Mouse (Mus musculus): ENCODE measurements around the gene Ano2. TPM values are rescaled to one million over a fixed set of nuclear protein-coding genes. Genes with fewer than 3 reads are reported as not detected.

Ano2 gene
- polyA plus RNA-seq, 1 experiment = 0.28 TPM

DNA sequence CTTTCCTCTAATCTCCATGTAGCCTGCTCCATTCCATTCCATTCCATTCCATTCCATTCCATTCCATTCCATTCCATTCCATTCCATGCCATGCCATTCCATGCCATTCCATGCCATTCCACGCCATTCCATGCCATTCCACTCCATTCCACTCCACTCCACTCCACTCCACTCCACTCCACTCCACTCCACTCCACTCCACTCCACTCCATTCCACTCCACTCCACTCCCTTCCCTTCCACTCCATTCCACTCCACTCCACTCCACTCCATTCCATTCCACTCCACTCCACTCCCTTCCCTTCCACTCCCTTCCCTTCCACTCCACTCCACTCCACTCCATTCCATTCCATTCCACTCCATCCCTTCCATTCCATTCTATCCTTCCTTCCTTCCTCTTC lies 186.7 kb downstream of the Ano2 start:
- H3K4me3 ChIP-seq (replicated peaks; ENCODE audit: extremely low read depth, low read depth, low read length) = no peak overlapping the region
- no peaks in the 10 kb centered on the region for H3K4me1 ChIP-seq (ENCODE audit: control insufficient read depth, insufficient read depth, low read length)
- TF ChIP-seq POLR2A (IDR thresholded peaks at IDR 0.05; ENCODE audit: borderline replicate concordance, extremely low read depth, low read depth, low read length) (no peak), CTCF (IDR thresholded peaks at IDR 0.05; ENCODE audit: insufficient read depth, low read length) (no peak)
- DNase-seq = no peak
- WGBS = 86% methylated on average over 1 of the region's 1 CpGs

GRCm38 (mm10) chr6:125878671-125879070 lies 188.5 kb downstream of the Ano2 start:
- no peak overlapping the region for H3K4me3 ChIP-seq (replicated peaks; ENCODE audit: extremely low read depth, low read depth, low read length)
- no peak for TF ChIP-seq CTCF (IDR thresholded peaks at IDR 0.05; ENCODE audit: insufficient read depth, low read length)
- TF ChIP-seq POLR2A (IDR thresholded peaks at IDR 0.05; ENCODE audit: borderline replicate concordance, extremely low read depth, low read depth, low read length) = no peak
- 70% methylated on average over 2 of the region's 2 CpGs for WGBS
- DNase-seq = no peak
- H3K4me1 ChIP-seq (ENCODE audit: control insufficient read depth, insufficient read depth, low read length) = no peaks in the 10 kb centered on the region

DNA sequence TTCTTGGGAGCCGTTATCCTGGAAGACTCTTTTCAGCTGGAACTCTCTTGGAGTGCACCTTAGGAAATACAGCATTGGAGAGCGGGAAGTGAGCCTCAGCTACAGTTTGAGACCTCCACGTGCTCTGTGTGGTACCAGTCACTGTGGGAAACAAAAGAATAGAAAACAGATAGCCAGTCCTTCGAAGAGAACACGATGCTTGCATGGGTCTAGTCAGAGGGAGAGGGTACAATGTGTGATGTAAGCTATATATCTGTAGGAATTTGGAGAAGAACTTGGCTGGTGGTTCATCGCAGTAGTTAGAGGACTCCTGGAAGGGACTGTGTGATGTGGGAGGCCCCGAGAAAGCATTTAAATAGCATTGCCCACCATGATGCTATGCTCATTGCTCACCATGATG lies 189.1 kb downstream of the Ano2 start:
- WGBS = 91% methylated on average over 7 of the region's 7 CpGs
- no peak for TF ChIP-seq POLR2A (IDR thresholded peaks at IDR 0.05; ENCODE audit: borderline replicate concordance, extremely low read depth, low read depth, low read length)
- TF ChIP-seq CTCF (IDR thresholded peaks at IDR 0.05; ENCODE audit: insufficient read depth, low read length) = no peak

GRCm38 (mm10) chr6:125888596-125888995 lies 198.4 kb downstream of the Ano2 start:
- 89% methylated on average over 1 of the region's 1 CpGs for WGBS
- TF ChIP-seq CTCF (IDR thresholded peaks at IDR 0.05; ENCODE audit: insufficient read depth, low read length) (no peak), POLR2A (IDR thresholded peaks at IDR 0.05; ENCODE audit: borderline replicate concordance, extremely low read depth, low read depth, low read length) (no peak)
- H3K4me1 ChIP-seq (ENCODE audit: control insufficient read depth, insufficient read depth, low read length) = no peaks in the 10 kb centered on the region
- no peak overlapping the region for H3K4me3 ChIP-seq (replicated peaks; ENCODE audit: extremely low read depth, low read depth, low read length)
- no peak for DNase-seq

More for the DNA sequence above, 189.1 kb downstream of the Ano2 start:
- Histone ChIP-seq H3K4me1 (ENCODE audit: control insufficient read depth, insufficient read depth, low read length) (no peaks in the 10 kb centered on the region), H3K4me3 (replicated peaks; ENCODE audit: extremely low read depth, low read depth, low read length) (no peak overlapping the region)
- no peak for DNase-seq

DNA sequence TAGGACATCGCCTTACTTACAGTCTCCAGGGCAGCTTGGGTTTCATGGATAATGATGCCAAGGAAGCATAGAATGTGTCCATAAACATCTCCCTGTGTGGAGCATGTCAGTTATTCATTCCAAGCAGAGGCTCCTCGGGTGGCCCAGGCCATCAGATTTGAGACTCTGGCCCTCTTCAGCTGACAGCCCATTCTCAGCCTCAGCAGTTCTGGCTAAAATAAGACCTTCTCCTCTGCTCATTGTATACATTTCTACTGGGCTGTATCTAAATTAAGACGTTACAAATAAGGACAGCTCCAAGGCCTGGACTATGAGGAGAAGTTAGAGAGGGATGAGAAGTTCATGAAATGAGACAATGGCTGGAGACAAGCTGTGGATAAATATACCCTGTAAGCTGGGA lies 204.1 kb downstream of the Ano2 start:
- WGBS = 57% methylated on average over 3 of the region's 3 CpGs
- Histone ChIP-seq H3K4me3 (replicated peaks; ENCODE audit: extremely low read depth, low read depth, low read length) (no peak overlapping the region), H3K4me1 (ENCODE audit: control insufficient read depth, insufficient read depth, low read length) (no peaks in the 10 kb centered on the region)
- no peak for DNase-seq
- no peak for TF ChIP-seq CTCF (IDR thresholded peaks at IDR 0.05; ENCODE audit: insufficient read depth, low read length)
- TF ChIP-seq POLR2A (IDR thresholded peaks at IDR 0.05; ENCODE audit: borderline replicate concordance, extremely low read depth, low read depth, low read length) = no peak

DNA sequence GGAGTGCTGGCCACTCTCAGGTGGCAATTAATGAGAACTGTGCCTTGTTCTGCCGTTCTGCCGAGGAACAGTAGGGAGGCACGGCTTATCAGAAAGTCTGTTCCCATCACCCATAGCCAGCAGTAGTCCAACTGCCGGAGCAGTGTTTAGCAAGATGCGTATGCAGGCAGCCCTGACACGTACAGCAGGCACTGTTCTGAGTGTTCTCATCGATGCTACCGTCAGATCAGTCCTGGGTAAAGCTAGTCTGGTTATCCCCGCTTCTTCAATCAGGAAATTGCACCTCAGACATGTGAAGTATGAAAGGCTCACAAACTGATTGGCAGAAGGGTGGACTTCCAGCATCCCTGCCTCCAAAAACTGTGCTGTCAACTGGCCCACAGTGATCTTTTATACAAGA lies 224.2 kb downstream of the Ano2 start:
- Histone ChIP-seq H3K4me1 (ENCODE audit: control insufficient read depth, insufficient read depth, low read length) (no peaks in the 10 kb centered on the region), H3K4me3 (replicated peaks; ENCODE audit: extremely low read depth, low read depth, low read length) (no peak overlapping the region)
- no peak for DNase-seq
- 62% methylated on average over 9 of the region's 9 CpGs for WGBS
- TF ChIP-seq CTCF (IDR thresholded peaks at IDR 0.05; ENCODE audit: insufficient read depth, low read length) = no peak

DNA sequence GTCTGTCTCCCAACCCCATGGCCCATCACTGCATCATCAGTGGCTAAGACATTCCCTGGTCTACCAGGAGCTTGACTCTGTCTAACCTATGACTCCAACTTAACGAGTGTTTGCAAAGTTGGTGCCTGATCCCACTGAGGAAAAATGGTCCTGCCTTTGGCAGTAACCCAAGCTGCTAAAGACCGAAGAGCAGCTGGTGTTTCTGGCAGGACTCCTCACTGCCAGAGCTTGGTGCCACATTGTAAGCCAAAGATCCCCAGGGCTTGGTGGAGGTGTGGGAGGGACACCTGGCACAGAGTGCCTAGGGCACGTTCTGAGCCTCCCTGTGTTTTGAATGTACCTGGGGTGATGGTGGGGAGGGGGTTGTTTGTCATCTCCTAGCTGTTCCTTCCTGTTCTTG lies 232.5 kb downstream of the Ano2 start:
- H3K4me1 ChIP-seq (ENCODE audit: control insufficient read depth, insufficient read depth, low read length) = no peaks in the 10 kb centered on the region
- no peak for DNase-seq
- TF ChIP-seq POLR2A (IDR thresholded peaks at IDR 0.05; ENCODE audit: borderline replicate concordance, extremely low read depth, low read depth, low read length) (no peak), CTCF (IDR thresholded peaks at IDR 0.05; ENCODE audit: insufficient read depth, low read length) (no peak)
- WGBS = 55% methylated on average over 3 of the region's 3 CpGs
- H3K4me3 ChIP-seq (replicated peaks; ENCODE audit: extremely low read depth, low read depth, low read length) = no peak overlapping the region

DNA sequence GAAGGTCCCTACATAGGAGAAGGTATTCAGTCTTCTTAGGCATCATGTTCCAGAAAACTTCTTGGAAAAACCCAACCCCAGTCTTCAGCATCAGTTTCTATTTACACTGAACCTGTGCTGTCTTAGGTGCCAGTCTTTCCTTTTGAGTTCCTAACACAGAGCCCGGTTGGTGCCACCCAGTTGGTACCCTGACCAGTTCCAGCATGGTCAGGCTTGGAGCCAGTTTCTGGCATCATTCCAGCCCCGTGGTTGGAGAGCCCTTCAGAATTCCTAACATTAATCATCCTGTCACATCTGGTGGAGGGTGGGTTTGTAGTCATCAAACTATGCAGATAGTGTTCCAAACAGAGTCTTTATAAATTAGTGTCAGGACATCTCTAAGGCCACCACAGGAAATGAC lies 234.8 kb downstream of the Ano2 start:
- Histone ChIP-seq H3K4me1 (ENCODE audit: control insufficient read depth, insufficient read depth, low read length) (no peaks in the 10 kb centered on the region), H3K4me3 (replicated peaks; ENCODE audit: extremely low read depth, low read depth, low read length) (no peak overlapping the region)
- TF ChIP-seq CTCF (IDR thresholded peaks at IDR 0.05; ENCODE audit: insufficient read depth, low read length) = no peak
- TF ChIP-seq POLR2A (IDR thresholded peaks at IDR 0.05; ENCODE audit: borderline replicate concordance, extremely low read depth, low read depth, low read length) = no peak
- DNase-seq = no peak
- 46% methylated on average over 2 of the region's 2 CpGs for WGBS

DNA sequence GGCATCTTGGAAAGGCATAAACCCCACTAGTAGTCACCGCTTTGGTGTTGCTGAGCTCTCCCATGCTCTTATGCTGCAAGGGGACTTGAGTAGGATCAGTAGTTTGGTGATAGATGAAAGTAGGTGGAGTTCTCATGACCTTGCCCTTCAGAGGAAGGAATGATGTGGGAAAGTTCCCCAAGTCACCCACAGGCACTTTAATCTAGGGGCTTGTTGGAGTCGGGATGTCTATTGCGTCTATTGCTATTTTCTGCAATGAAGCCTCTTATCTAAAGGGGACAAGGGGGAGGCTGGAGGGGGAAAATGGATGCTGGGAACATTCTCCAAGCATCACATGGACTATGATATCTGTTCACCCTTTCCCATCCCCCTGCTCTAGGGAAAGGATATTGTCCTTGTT lies 235.6 kb downstream of the Ano2 start:
- H3K4me3 ChIP-seq (replicated peaks; ENCODE audit: extremely low read depth, low read depth, low read length) = no peak overlapping the region
- TF ChIP-seq CTCF (IDR thresholded peaks at IDR 0.05; ENCODE audit: insufficient read depth, low read length) = no peak
- TF ChIP-seq POLR2A (IDR thresholded peaks at IDR 0.05; ENCODE audit: borderline replicate concordance, extremely low read depth, low read depth, low read length) = no peak
- WGBS = 76% methylated on average over 3 of the region's 3 CpGs
- H3K4me1 ChIP-seq (ENCODE audit: control insufficient read depth, insufficient read depth, low read length) = no peaks in the 10 kb centered on the region
- DNase-seq = no peak

GRCm38 (mm10) chr6:125931926-125932325 lies 241.7 kb downstream of the Ano2 start:
- H3K4me3 ChIP-seq (replicated peaks; ENCODE audit: extremely low read depth, low read depth, low read length) = no peak overlapping the region
- TF ChIP-seq CTCF (IDR thresholded peaks at IDR 0.05; ENCODE audit: insufficient read depth, low read length) (no peak), POLR2A (IDR thresholded peaks at IDR 0.05; ENCODE audit: borderline replicate concordance, extremely low read depth, low read depth, low read length) (no peak)
- WGBS = 58% methylated on average over 7 of the region's 7 CpGs
- no peak for DNase-seq
- H3K4me1 ChIP-seq (ENCODE audit: control insufficient read depth, insufficient read depth, low read length) = no peaks in the 10 kb centered on the region

DNA sequence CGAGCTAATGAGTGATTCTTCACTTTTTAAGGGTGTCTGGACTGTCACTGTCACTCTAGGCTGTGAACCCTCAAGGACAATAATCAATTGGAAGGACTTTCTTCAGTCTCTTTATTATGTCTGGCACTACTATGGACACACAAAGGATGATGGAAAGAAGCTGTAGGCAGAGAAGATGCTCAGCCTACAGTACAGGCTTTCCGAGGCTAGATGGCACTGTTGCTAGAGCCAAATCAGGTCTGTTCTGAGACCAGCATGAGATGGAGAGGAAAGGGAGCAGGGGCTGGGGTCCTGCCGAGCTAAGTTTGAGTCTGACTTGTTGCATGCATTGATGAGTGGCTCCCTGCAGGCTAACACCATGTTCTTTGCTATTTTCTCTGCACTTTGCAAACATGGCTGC lies 264.7 kb downstream of the Ano2 start:
- WGBS = 16% methylated on average over 3 of the region's 3 CpGs
- H3K4me1 ChIP-seq (ENCODE audit: control insufficient read depth, insufficient read depth, low read length) = no peaks in the 10 kb centered on the region
- H3K4me3 ChIP-seq (replicated peaks; ENCODE audit: extremely low read depth, low read depth, low read length) = no peak overlapping the region
- no peak for DNase-seq
- no peak for TF ChIP-seq POLR2A (IDR thresholded peaks at IDR 0.05; ENCODE audit: borderline replicate concordance, extremely low read depth, low read depth, low read length)
- peak; percentile 58 for TF ChIP-seq CTCF (IDR thresholded peaks at IDR 0.05; ENCODE audit: insufficient read depth, low read length)

Measured in lung, adult 2 months (tissue).